Mouse (Mus musculus): Measurements from ENCODE around the gene Fam227a.
A peak's percentile ranks its signal among the peaks of the same experiment; 100 is the strongest.
"Not testable (repeated sequence)": the region's sequence is repeated elsewhere in the genome, so short reads cannot be mapped to it uniquely, and the experiment has no call there.

Fam227a gene

GRCm38 (mm10) chr15:79683707-79684465 is 25.1 kb upstream of the Fam227a start:
- DNase-seq (ENCODE audit: low read depth, low spot score): no peak

GRCm38 (mm10) chr15:79683146-79683545 is 24.4 kb upstream of the Fam227a start:
- DNase-seq (ENCODE audit: low read depth, low spot score): no peak

- DNase-seq (ENCODE audit: low read depth, low spot score): no peak
Observed at GRCm38 (mm10) chr15:79681973-79682372, 23.2 kb upstream of the Fam227a start.

- DNase-seq (ENCODE audit: low read depth, low spot score): no peak
Observed at GRCm38 (mm10) chr15:79677936-79678335, 19.2 kb upstream of the Fam227a start.

- not testable (repeated sequence) for DNase-seq (ENCODE audit: low read depth, low spot score)
Observed at GRCm38 (mm10) chr15:79671828-79672348, 13.1 kb upstream of the Fam227a start.

GRCm38 (mm10) chr15:79670972-79671299 is 12.2 kb upstream of the Fam227a start:
- DNase-seq (ENCODE audit: low read depth, low spot score): no peak

GRCm38 (mm10) chr15:79670249-79670971 is 11.7 kb upstream of the Fam227a start, which contains the start of gene Tomm22:
Gene Tomm22 (plus strand): TSS chr15:79670861.
- DNase-seq (ENCODE audit: low read depth, low spot score): peak; percentile 79

- no peak for DNase-seq (ENCODE audit: low read depth, low spot score)
Observed at GRCm38 (mm10) chr15:79669195-79669594, 10.4 kb upstream of the Fam227a start.

GRCm38 (mm10) chr15:79664666-79665065 is 5.9 kb upstream of the Fam227a start:
- DNase-seq (ENCODE audit: low read depth, low spot score): no peak

GRCm38 (mm10) chr15:79661852-79662251 is 3.1 kb upstream of the Fam227a start:
- DNase-seq (ENCODE audit: low read depth, low spot score): no peak

GRCm38 (mm10) chr15:79657837-79658530 is 772 bp downstream of the Fam227a start:
- peak; percentile 80 for DNase-seq (ENCODE audit: low read depth, low spot score)

GRCm38 (mm10) chr15:79656451-79656850 is 2.3 kb downstream of the Fam227a start:
- DNase-seq (ENCODE audit: low read depth, low spot score): no peak

GRCm38 (mm10) chr15:79651481-79651880 is 7.3 kb downstream of the Fam227a start:
- no peak for DNase-seq (ENCODE audit: low read depth, low spot score)

GRCm38 (mm10) chr15:79650569-79650968 is 8.2 kb downstream of the Fam227a start:
- DNase-seq (ENCODE audit: low read depth, low spot score): no peak

- no peak for DNase-seq (ENCODE audit: low read depth, low spot score)
Observed at GRCm38 (mm10) chr15:79648130-79648529, 10.6 kb downstream of the Fam227a start.

- no peak for DNase-seq (ENCODE audit: low read depth, low spot score)
Observed at GRCm38 (mm10) chr15:79645483-79645882, 13.3 kb downstream of the Fam227a start.

- DNase-seq (ENCODE audit: low read depth, low spot score): no peak
Observed at GRCm38 (mm10) chr15:79641135-79641817, 17.5 kb downstream of the Fam227a start.

- no peak for DNase-seq (ENCODE audit: low read depth, low spot score)
Observed at GRCm38 (mm10) chr15:79630471-79630870, 28.3 kb downstream of the Fam227a start.

GRCm38 (mm10) chr15:79619770-79620414 is 38.9 kb downstream of the Fam227a start:
- DNase-seq (ENCODE audit: low read depth, low spot score): no peak

- no peak for DNase-seq (ENCODE audit: low read depth, low spot score)
Observed at GRCm38 (mm10) chr15:79618456-79618855, 40.3 kb downstream of the Fam227a start.

GRCm38 (mm10) chr15:79617135-79617534 is 41.6 kb downstream of the Fam227a start:
- DNase-seq (ENCODE audit: low read depth, low spot score): no peak

Data from embryo, embryonic 11.5 days (tissue).